Mouse (Mus musculus) colon, adult 2 months (tissue): ENCODE data around the gene Mndal. TPM values are rescaled to one million over a fixed set of nuclear protein-coding genes. Genes with fewer than 3 reads are reported as not detected.

Experiments used
- polyA plus RNA-seq: library from polyadenylated mRNA; depleted of rRNA; stranded (reverse); fragments of >200 nt; gene quantifications from 2 replicates; pipeline ENCODE4 v1.2.3, GENCODE M21; 2012; rRNA removed

Gene Mndal
- polyA plus RNA-seq: 0.36 and 1.5 TPM in 2 replicates

GRCm38 (mm10) chr1:173941924-173942779 lies at the start of gene Mndal, which contains the start of gene Ifi203:
TSS of gene Mndal (minus strand) at chr1:173942491.
TSS of gene Ifi203 (minus strand) at chr1:173942672.

GRCm38 (mm10) chr1:173982694-173983305 lies 40.5 kb upstream of the Mndal start, which contains the start of gene Ifi202b:
TSS of gene Ifi202b (minus strand) at chr1:173982744.

GRCm38 (mm10) chr1:173912548-173913255 lies 29.6 kb downstream of the Mndal start, which contains the start of gene Ifi211:
TSS of gene Ifi211 (minus strand) at chr1:173913046.

Other genes with a start within 250 kb of the Mndal start
- gene Ifi207, start 200.7 kb downstream of the Mndal start, polyA plus RNA-seq: 1.1 TPM in 2 replicates
- gene Ifi204, start 175.5 kb downstream of the Mndal start, polyA plus RNA-seq: 0.17 and 0.29 TPM in 2 replicates
- gene Ifi211, start 29.4 kb downstream of the Mndal start, polyA plus RNA-seq: 0.07 TPM in 2 replicates
- 1.0 and 1.1 TPM in 2 replicates for gene Ifi203, start 181 bp upstream of the Mndal start, polyA plus RNA-seq
- gene Ifi202b, start 40.3 kb upstream of the Mndal start, polyA plus RNA-seq: 0.14 TPM in 1 of 2 replicates, not detected in the other
- gene Ifi205, start 89.3 kb upstream of the Mndal start, polyA plus RNA-seq: 0.21 and 0.25 TPM in 2 replicates
- 0.07 and 0.15 TPM in 2 replicates for gene Olfr433, start 98.2 kb upstream of the Mndal start, polyA plus RNA-seq
- 0.37 TPM in 1 of 2 replicates, not detected in the other for gene Olfr432, start 106.7 kb upstream of the Mndal start, polyA plus RNA-seq
- gene Olfr430, start 124.1 kb upstream of the Mndal start, polyA plus RNA-seq: not detected in 2 replicates
- not detected in 2 replicates for gene Olfr429, start 141.8 kb upstream of the Mndal start, polyA plus RNA-seq
- gene Olfr427, start 154.4 kb upstream of the Mndal start, polyA plus RNA-seq: not detected in 2 replicates
- not detected in 2 replicates for gene Olfr231, start 178.7 kb upstream of the Mndal start, polyA plus RNA-seq
- gene Olfr424, start 189.0 kb upstream of the Mndal start, polyA plus RNA-seq: 0.13 TPM in 1 of 2 replicates, not detected in the other
- gene Olfr420, start 213.1 kb upstream of the Mndal start, polyA plus RNA-seq: not detected in 2 replicates
- 0.01 TPM in 1 of 2 replicates, not detected in the other for gene Spta1, start 230.3 kb upstream of the Mndal start, polyA plus RNA-seq